Mouse (Mus musculus): ENCODE measurements at regions not wholly inside any gene's neighbourhood (a gene's known extent, or its start where the extent isn't known, plus 50 kb on each side); places are given as distances from the start of the nearest gene placed in this dataset.

DNA sequence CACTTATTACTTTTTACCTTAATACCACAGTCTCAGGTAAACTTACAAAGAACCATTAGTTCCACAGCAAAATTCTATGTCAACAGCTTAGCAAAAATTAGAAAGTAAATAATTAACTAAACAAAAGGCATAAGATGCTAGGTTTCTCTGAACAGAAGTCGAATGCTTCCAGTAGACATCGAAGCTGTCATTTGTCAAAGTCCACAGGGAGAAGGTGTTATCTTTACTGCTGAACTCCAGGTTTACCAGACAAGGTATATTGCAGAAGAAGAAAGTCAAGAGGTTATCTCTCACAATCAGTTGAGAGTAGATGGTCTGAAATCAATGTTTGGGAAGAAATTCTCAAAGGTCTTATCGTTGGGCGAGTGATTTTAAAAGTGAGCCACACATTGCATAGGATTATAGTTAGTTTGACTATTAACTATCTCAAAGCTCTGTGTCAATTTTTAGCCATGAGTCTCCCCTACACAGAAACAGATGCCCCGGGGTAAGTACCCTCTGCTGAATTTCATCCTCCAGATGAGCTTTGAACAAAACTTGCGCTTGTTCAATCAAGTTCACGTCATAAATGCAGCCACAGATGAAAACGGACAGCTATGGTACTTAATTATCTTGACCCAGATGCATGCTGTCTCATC, 153.1 kb upstream of the Prep start:
- TF ChIP-seq POLR2A (IDR thresholded peaks at IDR 0.05; ENCODE audit: control insufficient read depth, low read depth, low read length) (no peak), CTCF (IDR thresholded peaks at IDR 0.05; ENCODE audit: control insufficient read depth, insufficient read depth, insufficient replicate concordance, low read depth, low read length) (no peak)

Measured in testis, adult 2 months (tissue).